Mouse (Mus musculus): ENCODE data around the gene Polr2g.

Gene Polr2g

GRCm38 (mm10) chr19:8818301-8818798 lies 20.0 kb upstream of the Polr2g start:
- no peak for DNase-seq (ENCODE audit: low spot score)

GRCm38 (mm10) chr19:8817001-8817400 lies 18.6 kb upstream of the Polr2g start:
- DNase-seq (ENCODE audit: low spot score), result no peak

- no peak for DNase-seq (ENCODE audit: low spot score)
Observed at GRCm38 (mm10) chr19:8815812-8816211, 17.4 kb upstream of the Polr2g start.

GRCm38 (mm10) chr19:8806810-8807209 lies 8.4 kb upstream of the Polr2g start:
- DNase-seq (ENCODE audit: low spot score), result no peak

- DNase-seq (ENCODE audit: low spot score), result no peak
Observed at GRCm38 (mm10) chr19:8803879-8804660, 5.7 kb upstream of the Polr2g start.

- DNase-seq (ENCODE audit: low spot score), result no peak
Observed at GRCm38 (mm10) chr19:8803204-8803780, 4.9 kb upstream of the Polr2g start.

- DNase-seq (ENCODE audit: low spot score), result peak; percentile 70
Observed at GRCm38 (mm10) chr19:8802130-8802821, 3.9 kb upstream of the Polr2g start, which contains the start of gene Zbtb3. Gene Zbtb3, plus strand, starts transcription at chr19:8802555.

- no peak for DNase-seq (ENCODE audit: low spot score)
Observed at GRCm38 (mm10) chr19:8798947-8799315, 554 bp upstream of the Polr2g start.

GRCm38 (mm10) chr19:8790171-8790570 lies 8.2 kb downstream of the Polr2g start:
- no peak for DNase-seq (ENCODE audit: low spot score)

GRCm38 (mm10) chr19:8789171-8789570 lies 9.2 kb downstream of the Polr2g start:
- no peak for DNase-seq (ENCODE audit: low spot score)

- no peak for DNase-seq (ENCODE audit: low spot score)
Observed at GRCm38 (mm10) chr19:8788521-8788920, 9.9 kb downstream of the Polr2g start.

GRCm38 (mm10) chr19:8786008-8786781 lies 12.2 kb downstream of the Polr2g start, which contains the start of gene Taf6l:
Gene Taf6l, minus strand, starts transcription at chr19:8786417.
- DNase-seq (ENCODE audit: low spot score), result peak; percentile 48

GRCm38 (mm10) chr19:8774951-8775421 lies 23.4 kb downstream of the Polr2g start:
- DNase-seq (ENCODE audit: low spot score), result no peak

- DNase-seq (ENCODE audit: low spot score), result peak; percentile 86
Observed at GRCm38 (mm10) chr19:8774086-8774835, 24.1 kb downstream of the Polr2g start, which contains the start of gene Tmem179b. Gene Tmem179b, minus strand, starts transcription at chr19:8774467.

GRCm38 (mm10) chr19:8773409-8773808 lies 25.0 kb downstream of the Polr2g start:
- no peak for DNase-seq (ENCODE audit: low spot score)

- DNase-seq (ENCODE audit: low spot score), result no peak
Observed at GRCm38 (mm10) chr19:8772996-8773395, 25.4 kb downstream of the Polr2g start.

GRCm38 (mm10) chr19:8770567-8771270 lies 27.7 kb downstream of the Polr2g start, which contains the start of gene Tmem223:
Gene Tmem223, plus strand, starts transcription at chr19:8770996.
- peak; percentile 27 for DNase-seq (ENCODE audit: low spot score)

- no peak for DNase-seq (ENCODE audit: low spot score)
Observed at GRCm38 (mm10) chr19:8765562-8765961, 32.8 kb downstream of the Polr2g start.

- DNase-seq (ENCODE audit: low spot score), result no peak
Observed at GRCm38 (mm10) chr19:8763276-8763675, 35.1 kb downstream of the Polr2g start.

- DNase-seq (ENCODE audit: low spot score), result no peak
Observed at GRCm38 (mm10) chr19:8760757-8761156, 37.6 kb downstream of the Polr2g start.
